Mouse (Mus musculus): Measurements from ENCODE around the gene Dok3. TPM values are rescaled to one million over a fixed set of nuclear protein-coding genes. Genes with fewer than 3 reads are reported as not detected.
"Not testable (repeated sequence)": the region's sequence is repeated elsewhere in the genome, so short reads cannot be mapped to it uniquely, and the experiment has no call there.

Dok3 gene
- polyA plus RNA-seq, 1 experiment from 2014 or later = 3.4 TPM

DNA sequence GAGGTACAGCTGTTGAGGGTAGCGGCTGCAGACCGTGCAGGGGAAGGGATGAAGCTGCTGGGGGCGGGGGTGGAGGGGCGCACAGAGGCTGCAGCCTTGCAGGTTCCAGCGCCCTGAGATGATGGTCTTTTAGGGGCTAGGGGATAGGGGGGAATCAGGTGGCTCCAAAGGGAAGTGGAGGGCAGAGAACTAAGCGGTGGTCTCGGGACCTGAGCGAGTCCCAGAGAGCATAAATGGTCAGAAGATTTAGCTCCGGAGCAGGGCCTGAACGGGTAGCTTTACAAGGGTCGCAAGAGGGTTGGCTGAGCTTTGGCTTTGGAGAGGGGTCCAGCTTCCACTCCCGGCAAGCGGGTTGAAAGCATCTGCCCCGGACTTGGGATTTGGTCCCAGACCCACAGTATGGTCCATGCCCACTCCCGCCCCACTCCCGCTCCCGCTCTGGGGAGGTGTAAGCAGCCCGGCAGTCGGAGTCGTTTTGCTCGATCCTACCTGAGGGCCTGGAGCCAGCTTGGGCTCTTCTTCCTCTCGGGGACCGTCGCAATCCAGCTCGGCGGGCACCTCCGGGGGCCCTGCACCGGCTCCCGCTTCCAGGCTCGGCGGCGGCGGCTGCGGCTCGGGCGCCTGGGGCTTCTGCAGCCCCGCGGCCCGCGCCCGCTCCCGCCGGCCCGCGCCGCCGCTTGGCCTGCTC is 41.3 kb upstream of the Dok3 start:
- under 1% methylated on average over 45 of the region's 47 CpGs for WGBS
- peak overlapping the region; percentile 95 for H3K4me3 ChIP-seq (replicated peaks; ENCODE audit: low read depth, low read length)
- H3K9me3 ChIP-seq (ENCODE audit: control insufficient read depth, low read length) = no peaks in the 10 kb centered on the region
- H3K27ac ChIP-seq (replicated peaks; ENCODE audit: low read depth, low read length) = peak overlapping the region; percentile 91
- peak overlapping the region; percentile 96 for H3K9ac ChIP-seq (replicated peaks; ENCODE audit: low read length)
- peak overlapping the region; percentile 83 for H3K4me2 ChIP-seq (ENCODE audit: low read length)
- ATAC-seq (ENCODE audit: low FRiP score, low TSS enrichment) (peak; percentile 67), DNase-seq (peak; percentile 65)
- peaks cover 22% of the 10 kb centered on the region for H3K36me3 ChIP-seq (ENCODE audit: control insufficient read depth, insufficient read depth, low read length)
- H3K4me1 ChIP-seq (ENCODE audit: control insufficient read depth, insufficient read depth, low read length) = peaks cover 23% of the 10 kb centered on the region
- no peaks in the 10 kb centered on the region for H3K27me3 ChIP-seq (ENCODE audit: control insufficient read depth, insufficient read depth, low read length)

- H3K36me3 ChIP-seq (ENCODE audit: control insufficient read depth, insufficient read depth, low read length) = peaks cover 27% of the 10 kb centered on the region
- H3K27me3 ChIP-seq (ENCODE audit: control insufficient read depth, insufficient read depth, low read length) = no peaks in the 10 kb centered on the region
- no peaks in the 10 kb centered on the region for H3K9me3 ChIP-seq (ENCODE audit: control insufficient read depth, low read length)
- WGBS = 2% methylated on average over 16 of the region's 16 CpGs
- H3K9ac ChIP-seq (replicated peaks; ENCODE audit: low read length) = peak overlapping the region; percentile 96
- peak overlapping the region; percentile 83 for H3K4me2 ChIP-seq (ENCODE audit: low read length)
- peak overlapping the region; percentile 95 for H3K4me3 ChIP-seq (replicated peaks; ENCODE audit: low read depth, low read length)
- DNase-seq (peak; percentile 55), ATAC-seq (ENCODE audit: low FRiP score, low TSS enrichment) (no peak)
- peaks cover 23% of the 10 kb centered on the region for H3K4me1 ChIP-seq (ENCODE audit: control insufficient read depth, insufficient read depth, low read length)
- peak overlapping the region; percentile 91 for H3K27ac ChIP-seq (replicated peaks; ENCODE audit: low read depth, low read length)
These were observed 40.7 kb upstream of the Dok3 start for GRCm38 (mm10) chr13:55569726-55570285.

DNA sequence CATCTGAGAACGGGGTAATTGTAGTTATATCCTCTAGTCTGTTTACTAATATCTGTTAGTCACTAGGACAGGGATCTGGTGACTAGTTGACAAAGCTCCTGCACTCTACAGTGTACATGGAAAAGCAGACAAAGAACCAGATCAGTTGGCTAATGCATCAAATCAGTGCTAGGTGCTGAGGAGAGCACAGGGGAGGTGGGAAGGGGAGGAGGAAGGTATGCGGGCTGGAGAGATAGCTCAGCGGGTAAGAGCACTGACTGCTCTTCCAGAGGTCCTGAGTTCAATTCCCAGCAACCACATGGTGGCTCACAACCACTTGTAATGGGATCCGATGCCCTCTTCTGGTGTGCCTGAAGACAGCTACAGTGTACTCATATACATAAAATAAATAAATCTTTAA is 39.4 kb upstream of the Dok3 start:
- H3K36me3 ChIP-seq (ENCODE audit: control insufficient read depth, insufficient read depth, low read length) = peaks cover 30% of the 10 kb centered on the region
- WGBS = 90% methylated on average over 4 of the region's 4 CpGs
- H3K27ac ChIP-seq (replicated peaks; ENCODE audit: low read depth, low read length); ATAC-seq (ENCODE audit: low FRiP score, low TSS enrichment); H3K27me3 ChIP-seq (ENCODE audit: control insufficient read depth, insufficient read depth, low read length); H3K9ac ChIP-seq (replicated peaks; ENCODE audit: low read length); H3K4me3 ChIP-seq (replicated peaks; ENCODE audit: low read depth, low read length); H3K4me2 ChIP-seq (ENCODE audit: low read length); DNase-seq; H3K9me3 ChIP-seq (ENCODE audit: control insufficient read depth, low read length): not testable (repeated sequence)
- H3K4me1 ChIP-seq (ENCODE audit: control insufficient read depth, insufficient read depth, low read length) = peaks cover 23% of the 10 kb centered on the region

- ATAC-seq (ENCODE audit: low FRiP score, low TSS enrichment) (no peak), DNase-seq (no peak)
- no peak overlapping the region for H3K4me2 ChIP-seq (ENCODE audit: low read length)
- H3K4me3 ChIP-seq (replicated peaks; ENCODE audit: low read depth, low read length) = no peak overlapping the region
- H3K4me1 ChIP-seq (ENCODE audit: control insufficient read depth, insufficient read depth, low read length) = peaks cover 23% of the 10 kb centered on the region
- H3K9me3 ChIP-seq (ENCODE audit: control insufficient read depth, low read length) = no peaks in the 10 kb centered on the region
- no peak overlapping the region for H3K9ac ChIP-seq (replicated peaks; ENCODE audit: low read length)
- H3K27ac ChIP-seq (replicated peaks; ENCODE audit: low read depth, low read length) = no peak overlapping the region
- peaks cover 35% of the 10 kb centered on the region for H3K36me3 ChIP-seq (ENCODE audit: control insufficient read depth, insufficient read depth, low read length)
- no peaks in the 10 kb centered on the region for H3K27me3 ChIP-seq (ENCODE audit: control insufficient read depth, insufficient read depth, low read length)
- WGBS = 87% methylated on average over 2 of the region's 2 CpGs
These were observed 38.9 kb upstream of the Dok3 start for GRCm38 (mm10) chr13:55567949-55568348.

DNA sequence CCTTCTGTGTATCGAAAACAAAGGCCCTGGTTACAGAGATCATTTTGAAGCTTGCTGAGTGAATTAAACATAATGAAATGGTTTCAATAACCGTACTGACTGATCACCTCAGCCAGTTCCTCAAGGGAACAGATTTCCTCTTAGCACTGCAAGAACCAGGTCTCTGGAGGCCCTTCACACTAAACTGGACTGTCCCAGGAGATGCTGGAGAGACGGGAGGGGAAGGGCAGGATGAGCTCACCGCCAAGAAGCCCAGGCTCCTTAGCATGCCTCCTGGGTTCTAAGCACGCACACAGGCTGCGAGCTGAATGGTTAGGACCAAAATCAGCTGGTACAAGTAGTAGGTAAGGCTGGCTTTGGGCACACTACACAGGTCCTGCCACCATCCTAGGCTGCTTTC is 37.9 kb upstream of the Dok3 start:
- no peak overlapping the region for H3K27ac ChIP-seq (replicated peaks; ENCODE audit: low read depth, low read length)
- H3K4me2 ChIP-seq (ENCODE audit: low read length) = no peak overlapping the region
- WGBS = 82% methylated on average over 6 of the region's 6 CpGs
- no peak for ATAC-seq (ENCODE audit: low FRiP score, low TSS enrichment)
- H3K9me3 ChIP-seq (ENCODE audit: control insufficient read depth, low read length) = no peaks in the 10 kb centered on the region
- H3K36me3 ChIP-seq (ENCODE audit: control insufficient read depth, insufficient read depth, low read length) = peaks cover 35% of the 10 kb centered on the region
- H3K27me3 ChIP-seq (ENCODE audit: control insufficient read depth, insufficient read depth, low read length) = no peaks in the 10 kb centered on the region
- peaks cover 20% of the 10 kb centered on the region for H3K4me1 ChIP-seq (ENCODE audit: control insufficient read depth, insufficient read depth, low read length)
- no peak overlapping the region for H3K9ac ChIP-seq (replicated peaks; ENCODE audit: low read length)
- no peak overlapping the region for H3K4me3 ChIP-seq (replicated peaks; ENCODE audit: low read depth, low read length)
- DNase-seq = no peak

DNA sequence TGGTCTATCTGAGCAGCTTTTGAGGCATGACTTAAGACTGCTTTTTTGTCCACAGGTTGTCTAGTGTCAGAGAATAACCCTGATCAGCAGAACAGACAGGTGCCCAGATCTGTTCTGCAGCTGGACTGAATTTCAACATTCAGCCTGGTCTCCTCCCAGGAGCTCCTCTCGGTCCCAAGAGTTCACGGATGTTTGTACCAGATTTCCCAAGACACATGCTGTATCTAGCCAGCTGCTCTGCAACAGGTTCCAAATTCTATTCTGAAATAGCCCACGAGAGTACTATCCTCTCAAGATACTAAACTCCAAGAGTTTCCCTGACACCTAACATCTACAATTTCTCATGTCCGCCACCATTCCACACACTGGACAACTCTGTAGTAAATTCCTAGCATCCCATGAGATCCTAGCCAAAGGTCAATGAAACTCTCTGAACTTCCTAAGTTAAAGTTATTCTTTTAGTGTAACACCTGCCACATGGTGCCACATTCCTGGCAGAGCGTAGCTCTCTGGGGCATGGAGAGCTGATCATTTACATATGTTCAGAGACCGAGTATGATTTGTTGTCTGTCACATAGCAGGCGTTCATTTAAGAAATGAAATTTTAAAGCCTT is 34.3 kb upstream of the Dok3 start:
- Histone ChIP-seq H3K9ac (replicated peaks; ENCODE audit: low read length) (no peak overlapping the region), H3K27ac (replicated peaks; ENCODE audit: low read depth, low read length) (no peak overlapping the region), H3K4me2 (ENCODE audit: low read length) (no peak overlapping the region), H3K4me1 (ENCODE audit: control insufficient read depth, insufficient read depth, low read length) (peaks cover 1% of the 10 kb centered on the region; the same call in 1 of the 2 replicates), H3K4me3 (replicated peaks; ENCODE audit: low read depth, low read length) (no peak overlapping the region), H3K9me3 (ENCODE audit: control insufficient read depth, low read length) (no peaks in the 10 kb centered on the region), H3K27me3 (ENCODE audit: control insufficient read depth, insufficient read depth, low read length) (no peaks in the 10 kb centered on the region), H3K36me3 (ENCODE audit: control insufficient read depth, insufficient read depth, low read length) (peaks cover 36% of the 10 kb centered on the region)
- DNase-seq (no peak), ATAC-seq (ENCODE audit: low FRiP score, low TSS enrichment) (no peak)
- WGBS = 87% methylated on average over 7 of the region's 7 CpGs

DNA sequence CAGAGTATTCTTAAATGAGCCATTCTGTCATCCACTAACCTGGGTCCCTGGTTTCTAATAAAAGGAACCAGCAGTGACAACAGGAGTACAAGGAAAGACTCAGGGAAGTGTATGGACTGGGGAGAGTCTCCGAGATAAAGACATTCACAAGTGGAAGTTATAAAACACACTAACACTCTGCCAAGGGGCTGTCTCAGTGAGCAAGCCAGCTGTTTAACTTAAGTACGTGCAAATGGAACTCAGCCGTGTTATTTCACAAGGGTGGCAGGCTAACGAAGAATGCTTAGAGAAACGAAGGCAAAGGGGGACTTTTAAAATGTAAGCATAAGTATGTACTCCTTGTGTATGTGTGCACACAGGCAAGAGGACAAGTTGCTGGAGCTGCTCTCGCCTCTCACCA is 28.4 kb upstream of the Dok3 start:
- Histone ChIP-seq H3K36me3 (ENCODE audit: control insufficient read depth, insufficient read depth, low read length) (peaks cover 49% of the 10 kb centered on the region), H3K4me2 (ENCODE audit: low read length) (no peak overlapping the region), H3K4me1 (ENCODE audit: control insufficient read depth, insufficient read depth, low read length) (no peaks in the 10 kb centered on the region), H3K4me3 (replicated peaks; ENCODE audit: low read depth, low read length) (no peak overlapping the region), H3K27me3 (ENCODE audit: control insufficient read depth, insufficient read depth, low read length) (no peaks in the 10 kb centered on the region), H3K27ac (replicated peaks; ENCODE audit: low read depth, low read length) (no peak overlapping the region), H3K9me3 (ENCODE audit: control insufficient read depth, low read length) (no peaks in the 10 kb centered on the region), H3K9ac (replicated peaks; ENCODE audit: low read length) (no peak overlapping the region)
- no peak for DNase-seq
- WGBS = 94% methylated on average over 6 of the region's 6 CpGs
- ATAC-seq (ENCODE audit: low FRiP score, low TSS enrichment) = no peak

DNA sequence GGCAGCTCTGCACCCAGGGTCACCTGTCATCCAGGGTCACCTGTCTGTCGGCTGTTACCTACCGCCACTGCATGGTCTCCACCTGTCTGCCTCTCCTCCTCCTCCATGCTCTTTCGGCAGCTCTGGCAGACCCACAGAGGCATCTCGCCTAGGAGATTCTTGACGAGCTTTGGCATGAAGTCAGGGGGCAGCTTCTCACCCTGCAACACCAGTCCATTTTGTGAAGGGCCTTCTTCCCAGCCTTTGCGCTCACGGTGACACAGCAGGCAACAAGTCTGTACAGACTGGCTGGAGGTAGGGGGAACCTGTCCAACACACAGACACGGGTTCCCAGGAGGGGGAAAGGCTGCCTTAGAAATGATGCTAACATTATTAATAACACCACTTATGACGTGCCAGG is 26.8 kb upstream of the Dok3 start:
- Histone ChIP-seq H3K36me3 (ENCODE audit: control insufficient read depth, insufficient read depth, low read length) (peaks cover 57% of the 10 kb centered on the region), H3K4me3 (replicated peaks; ENCODE audit: low read depth, low read length) (no peak overlapping the region), H3K9ac (replicated peaks; ENCODE audit: low read length) (no peak overlapping the region), H3K4me2 (ENCODE audit: low read length) (no peak overlapping the region), H3K27ac (replicated peaks; ENCODE audit: low read depth, low read length) (no peak overlapping the region), H3K4me1 (ENCODE audit: control insufficient read depth, insufficient read depth, low read length) (no peaks in the 10 kb centered on the region), H3K9me3 (ENCODE audit: control insufficient read depth, low read length) (no peaks in the 10 kb centered on the region), H3K27me3 (ENCODE audit: control insufficient read depth, insufficient read depth, low read length) (no peaks in the 10 kb centered on the region)
- no peak for DNase-seq
- ATAC-seq (ENCODE audit: low FRiP score, low TSS enrichment) = no peak
- WGBS = 96% methylated on average over 9 of the region's 9 CpGs

- Histone ChIP-seq H3K27ac (replicated peaks; ENCODE audit: low read depth, low read length) (no peak overlapping the region), H3K27me3 (ENCODE audit: control insufficient read depth, insufficient read depth, low read length) (no peaks in the 10 kb centered on the region), H3K4me1 (ENCODE audit: control insufficient read depth, insufficient read depth, low read length) (no peaks in the 10 kb centered on the region), H3K4me2 (ENCODE audit: low read length) (no peak overlapping the region), H3K9ac (replicated peaks; ENCODE audit: low read length) (no peak overlapping the region), H3K9me3 (ENCODE audit: control insufficient read depth, low read length) (no peaks in the 10 kb centered on the region), H3K36me3 (ENCODE audit: control insufficient read depth, insufficient read depth, low read length) (peaks cover 97% of the 10 kb centered on the region), H3K4me3 (replicated peaks; ENCODE audit: low read depth, low read length) (no peak overlapping the region)
- ATAC-seq (ENCODE audit: low FRiP score, low TSS enrichment) (no peak), DNase-seq (no peak)
- 89% methylated on average over 15 of the region's 15 CpGs for WGBS
These were observed 20.0 kb upstream of the Dok3 start for GRCm38 (mm10) chr13:55549061-55549460.
